Mouse (Mus musculus): Measurements from ENCODE around the gene Lin7a. TPM values are rescaled to one million over a fixed set of nuclear protein-coding genes. Genes with fewer than 3 reads are reported as not detected.

The Lin7a gene
- polyA plus RNA-seq, 1 experiment: not detected

GRCm38 (mm10) chr10:107250346-107251210, 20.9 kb upstream of the Lin7a start:
- Histone ChIP-seq H3K27ac (ENCODE audit: insufficient read depth, low read depth, low read length) (no peak overlapping the region), H3K4me3 (ENCODE audit: insufficient read depth, low read length) (no peak overlapping the region), H3K4me1 (ENCODE audit: control insufficient read depth, insufficient read depth, low read length) (no peaks in the 10 kb centered on the region)
- TF ChIP-seq POLR2A (IDR thresholded peaks at IDR 0.05; ENCODE audit: borderline replicate concordance, low read depth, low read length) (no peak), CTCF (IDR thresholded peaks at IDR 0.05; ENCODE audit: low read depth, low read length) (no peak)

- Histone ChIP-seq H3K4me3 (ENCODE audit: insufficient read depth, low read length) (no peak overlapping the region), H3K4me1 (ENCODE audit: control insufficient read depth, insufficient read depth, low read length) (no peaks in the 10 kb centered on the region), H3K27ac (ENCODE audit: insufficient read depth, low read depth, low read length) (no peak overlapping the region)
- TF ChIP-seq CTCF (IDR thresholded peaks at IDR 0.05; ENCODE audit: low read depth, low read length): no peak
- TF ChIP-seq POLR2A (IDR thresholded peaks at IDR 0.05; ENCODE audit: borderline replicate concordance, low read depth, low read length): no peak
These were observed 20.2 kb upstream of the Lin7a start for GRCm38 (mm10) chr10:107251271-107251670.

GRCm38 (mm10) chr10:107251801-107252502, 19.5 kb upstream of the Lin7a start:
- no peak overlapping the region for H3K27ac ChIP-seq (ENCODE audit: insufficient read depth, low read depth, low read length)
- TF ChIP-seq CTCF (IDR thresholded peaks at IDR 0.05; ENCODE audit: low read depth, low read length): no peak
- TF ChIP-seq POLR2A (IDR thresholded peaks at IDR 0.05; ENCODE audit: borderline replicate concordance, low read depth, low read length): no peak

GRCm38 (mm10) chr10:107252503-107252815, 19.0 kb upstream of the Lin7a start:
- H3K27ac ChIP-seq (ENCODE audit: insufficient read depth, low read depth, low read length): no peak overlapping the region
- H3K4me3 ChIP-seq (ENCODE audit: insufficient read depth, low read length): no peak overlapping the region
- H3K4me1 ChIP-seq (ENCODE audit: control insufficient read depth, insufficient read depth, low read length): no peaks in the 10 kb centered on the region
- no peak for TF ChIP-seq CTCF (IDR thresholded peaks at IDR 0.05; ENCODE audit: low read depth, low read length)
- no peak for TF ChIP-seq POLR2A (IDR thresholded peaks at IDR 0.05; ENCODE audit: borderline replicate concordance, low read depth, low read length)

More at GRCm38 (mm10) chr10:107251801-107252502, 19.5 kb upstream of the Lin7a start:
- H3K4me3 ChIP-seq (ENCODE audit: insufficient read depth, low read length): no peak overlapping the region
- no peaks in the 10 kb centered on the region for H3K4me1 ChIP-seq (ENCODE audit: control insufficient read depth, insufficient read depth, low read length)

GRCm38 (mm10) chr10:107253191-107253965, 18.1 kb upstream of the Lin7a start:
- H3K4me1 ChIP-seq (ENCODE audit: control insufficient read depth, insufficient read depth, low read length): no peaks in the 10 kb centered on the region
- no peak for TF ChIP-seq CTCF (IDR thresholded peaks at IDR 0.05; ENCODE audit: low read depth, low read length)
- TF ChIP-seq POLR2A (IDR thresholded peaks at IDR 0.05; ENCODE audit: borderline replicate concordance, low read depth, low read length): no peak
- no peak overlapping the region for H3K27ac ChIP-seq (ENCODE audit: insufficient read depth, low read depth, low read length)
- no peak overlapping the region for H3K4me3 ChIP-seq (ENCODE audit: insufficient read depth, low read length)

GRCm38 (mm10) chr10:107254656-107255055, 16.8 kb upstream of the Lin7a start:
- TF ChIP-seq CTCF (IDR thresholded peaks at IDR 0.05; ENCODE audit: low read depth, low read length): no peak
- no peak for TF ChIP-seq POLR2A (IDR thresholded peaks at IDR 0.05; ENCODE audit: borderline replicate concordance, low read depth, low read length)
- no peak overlapping the region for H3K27ac ChIP-seq (ENCODE audit: insufficient read depth, low read depth, low read length)
- no peak overlapping the region for H3K4me3 ChIP-seq (ENCODE audit: insufficient read depth, low read length)
- no peaks in the 10 kb centered on the region for H3K4me1 ChIP-seq (ENCODE audit: control insufficient read depth, insufficient read depth, low read length)

GRCm38 (mm10) chr10:107255351-107256050, 16.0 kb upstream of the Lin7a start:
- no peak overlapping the region for H3K4me3 ChIP-seq (ENCODE audit: insufficient read depth, low read length)
- no peak for TF ChIP-seq CTCF (IDR thresholded peaks at IDR 0.05; ENCODE audit: low read depth, low read length)
- no peak for TF ChIP-seq POLR2A (IDR thresholded peaks at IDR 0.05; ENCODE audit: borderline replicate concordance, low read depth, low read length)
- H3K27ac ChIP-seq (ENCODE audit: insufficient read depth, low read depth, low read length): no peak overlapping the region
- H3K4me1 ChIP-seq (ENCODE audit: control insufficient read depth, insufficient read depth, low read length): no peaks in the 10 kb centered on the region

- H3K4me1 ChIP-seq (ENCODE audit: control insufficient read depth, insufficient read depth, low read length): no peaks in the 10 kb centered on the region
- no peak overlapping the region for H3K4me3 ChIP-seq (ENCODE audit: insufficient read depth, low read length)
- no peak overlapping the region for H3K27ac ChIP-seq (ENCODE audit: insufficient read depth, low read depth, low read length)
- TF ChIP-seq POLR2A (IDR thresholded peaks at IDR 0.05; ENCODE audit: borderline replicate concordance, low read depth, low read length) (no peak), CTCF (IDR thresholded peaks at IDR 0.05; ENCODE audit: low read depth, low read length) (no peak)
These were observed 15.0 kb upstream of the Lin7a start for GRCm38 (mm10) chr10:107256451-107256960.

- Histone ChIP-seq H3K4me3 (ENCODE audit: insufficient read depth, low read length) (no peak overlapping the region), H3K27ac (ENCODE audit: insufficient read depth, low read depth, low read length) (no peak overlapping the region), H3K4me1 (ENCODE audit: control insufficient read depth, insufficient read depth, low read length) (no peaks in the 10 kb centered on the region)
- no peak for TF ChIP-seq POLR2A (IDR thresholded peaks at IDR 0.05; ENCODE audit: borderline replicate concordance, low read depth, low read length)
- no peak for TF ChIP-seq CTCF (IDR thresholded peaks at IDR 0.05; ENCODE audit: low read depth, low read length)
These were observed 11.1 kb upstream of the Lin7a start for GRCm38 (mm10) chr10:107260428-107260827.

All from bone marrow macrophage, adult 2 months (primary cell).